Mouse (Mus musculus) limb, embryonic 15.5 days (tissue): ENCODE data around the gene Arhgap19. TPM values are rescaled to one million over a fixed set of nuclear protein-coding genes. Genes with fewer than 3 reads are reported as not detected.
A peak's percentile ranks its signal among the peaks of the same experiment; 100 is the strongest.
"Not testable (repeated sequence)": the region's sequence is repeated elsewhere in the genome, so short reads cannot be mapped to it uniquely, and the experiment has no call there.

ENCODE experiments used
- ATAC-seq: fragments of 200-750 bp; cut with Nextera tagmentation; 2 replicates; pipeline ENCODE4 v1.8.0; 2017; ENCODE audit warnings: low read depth, moderate TSS enrichment; ENCODE audit not compliant: insufficient number of reproducible peaks, low FRiP score, low TSS enrichment
- H3K27ac ChIP-seq: fragments of 300-500 bp; sonication (generic); 2 replicates; pipeline ENCODE4 v1.5.1; 2015; ENCODE audit warnings: moderate library complexity, mild to moderate bottlenecking, inconsistent platforms
- H3K27me3 ChIP-seq: fragments of 300-500 bp; sonication (generic); 2 replicates; pipeline ENCODE4 v1.6.1; 2015; ENCODE audit warnings: inconsistent platforms
- H3K36me3 ChIP-seq: fragments of 300-500 bp; sonication (generic); 2 replicates; pipeline ENCODE4 v1.6.1; 2015; ENCODE audit warnings: inconsistent platforms
- H3K4me1 ChIP-seq: fragments of 300-500 bp; sonication (generic); 2 replicates; pipeline ENCODE4 v1.6.1; 2015; ENCODE audit warnings: inconsistent platforms
- H3K4me2 ChIP-seq: fragments of 300-500 bp; sonication (generic); 2 replicates; pipeline ENCODE4 v1.6.1; 2015; ENCODE audit warnings: mild to moderate bottlenecking, inconsistent platforms
- H3K4me3 ChIP-seq: fragments of 300-500 bp; sonication (generic); 2 replicates; pipeline ENCODE4 v1.5.1; 2015; ENCODE audit warnings: mild to moderate bottlenecking, inconsistent platforms
- H3K9ac ChIP-seq: fragments of 300-500 bp; sonication (generic); 2 replicates; pipeline ENCODE4 v1.6.1; 2015; ENCODE audit warnings: inconsistent platforms
- H3K9me3 ChIP-seq: fragments of 300-500 bp; sonication (generic); 2 replicates; pipeline ENCODE4 v1.6.1; 2016; ENCODE audit warnings: inconsistent platforms
- WGBS: fragments of 180-500 bp; shearing (Covaris S2); methylation state at CpG from one replicate; pipeline ENCODE4 v1.1.7; 2015; 5-methylcytosine and 5-hydroxymethylcytosine counted together
- polyA plus RNA-seq: library from polyadenylated mRNA; unstranded; fragments of >200 nt; fragmentation: Nextera tagmentation; extraction: Ambion mirVana; gene quantifications from 2 replicates; pipeline ENCODE4 v1.2.1, GENCODE M21; 2015

Arhgap19 gene
- 16.2 and 17.2 TPM in 2 replicates for polyA plus RNA-seq

DNA sequence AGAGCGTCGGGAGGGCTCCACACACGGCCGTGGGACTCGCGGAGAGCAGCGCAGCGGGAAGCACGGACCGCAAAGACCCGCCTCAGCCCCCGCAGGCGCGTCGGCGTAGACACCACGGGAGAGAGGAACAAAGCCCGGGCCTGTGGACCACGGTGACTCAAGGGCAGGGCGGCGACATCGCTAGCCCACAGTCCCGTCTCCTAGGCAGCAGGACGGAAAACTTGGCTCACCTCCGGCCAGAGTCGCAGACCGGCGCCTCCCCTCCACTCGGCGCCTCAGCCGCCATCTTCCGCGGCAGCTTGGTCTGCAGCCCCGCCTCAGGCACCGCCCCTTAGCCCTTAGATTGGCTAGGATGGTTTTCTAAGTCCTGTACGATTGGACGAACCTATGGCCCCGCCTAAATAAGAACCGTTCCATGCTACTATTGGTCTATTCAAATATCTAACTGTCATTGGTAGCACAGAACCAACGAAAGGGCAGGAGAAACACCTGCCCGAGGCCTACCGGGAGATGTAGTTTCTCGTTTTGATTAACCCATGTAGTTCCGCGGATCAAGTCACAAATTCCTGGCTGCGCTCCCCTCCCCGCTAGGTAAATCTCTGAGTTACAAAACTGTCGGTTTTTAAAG, at the start of gene Arhgap19:
Gene Arhgap19 (minus strand): TSS at position 306 of the 628 bp plus-strand sequence.
- Histone ChIP-seq H3K4me3 (peak within 1 kb of the TSS; percentile 69), H3K9me3 (no peaks in the 10 kb centered on the region), H3K36me3 (no peaks in the 10 kb centered on the region), H3K27ac (peak within 1 kb of the TSS; percentile 74), H3K9ac (peak within 1 kb of the TSS; percentile 60), H3K4me2 (peak within 1 kb of the TSS; percentile 75), H3K27me3 (no peaks in the 10 kb centered on the region), H3K4me1 (peaks cover 24% of the 10 kb centered on the region)
- ATAC-seq: peak; percentile 99
- under 1% methylated on average over 46 of the region's 48 CpGs for WGBS

DNA sequence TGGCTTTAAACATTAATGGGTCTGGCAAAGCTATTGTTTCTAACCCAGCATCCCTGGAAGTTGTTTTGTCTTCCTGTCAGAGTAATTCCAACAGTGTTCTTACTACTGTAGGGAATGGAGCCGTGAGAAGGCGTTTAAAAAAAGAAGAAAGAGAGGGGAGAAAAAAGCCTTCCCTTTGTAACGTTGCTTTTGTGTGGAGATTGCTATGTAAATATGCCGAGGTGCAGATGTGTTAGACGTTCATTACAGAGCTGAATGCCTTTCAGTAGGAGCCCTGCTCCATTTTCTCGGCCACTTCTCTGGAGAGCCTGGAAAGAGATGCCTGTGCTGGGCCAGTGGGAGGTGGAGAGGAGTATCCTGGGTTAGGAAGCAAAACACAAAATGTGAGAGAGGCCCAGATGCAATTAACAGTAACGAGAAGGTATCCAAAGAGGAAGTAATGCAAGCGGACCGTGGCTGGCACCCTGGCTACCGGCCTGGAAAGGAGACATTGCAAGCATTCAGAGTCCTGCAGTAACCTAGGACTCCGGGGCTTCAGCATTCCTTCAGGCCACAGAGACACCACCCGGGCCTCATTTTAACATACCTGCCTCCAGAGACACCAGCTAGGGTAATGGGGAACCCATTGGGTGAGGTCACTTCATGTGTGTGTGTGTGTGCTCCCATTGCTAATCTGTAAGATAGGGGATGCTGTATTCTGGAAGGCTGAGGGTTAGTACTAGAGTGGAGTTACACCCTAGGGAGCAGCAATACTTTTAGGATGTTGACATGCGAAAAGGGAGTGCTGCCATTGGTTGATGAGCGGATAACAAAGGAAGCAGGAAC, 49.1 kb upstream of the Arhgap19 start:
- Histone ChIP-seq H3K9ac (no peak overlapping the region), H3K4me1 (peaks cover 30% of the 10 kb centered on the region), H3K36me3 (no peaks in the 10 kb centered on the region), H3K27me3 (peaks cover 5% of the 10 kb centered on the region; the same call in 1 of the 2 replicates), H3K27ac (peak overlapping the region; percentile 54), H3K4me3 (no peak overlapping the region), H3K9me3 (no peaks in the 10 kb centered on the region), H3K4me2 (peak overlapping the region; percentile 7; the same call in 1 of the 2 replicates)
- no peak for ATAC-seq
- 28% methylated on average over 14 of the region's 14 CpGs for WGBS

DNA sequence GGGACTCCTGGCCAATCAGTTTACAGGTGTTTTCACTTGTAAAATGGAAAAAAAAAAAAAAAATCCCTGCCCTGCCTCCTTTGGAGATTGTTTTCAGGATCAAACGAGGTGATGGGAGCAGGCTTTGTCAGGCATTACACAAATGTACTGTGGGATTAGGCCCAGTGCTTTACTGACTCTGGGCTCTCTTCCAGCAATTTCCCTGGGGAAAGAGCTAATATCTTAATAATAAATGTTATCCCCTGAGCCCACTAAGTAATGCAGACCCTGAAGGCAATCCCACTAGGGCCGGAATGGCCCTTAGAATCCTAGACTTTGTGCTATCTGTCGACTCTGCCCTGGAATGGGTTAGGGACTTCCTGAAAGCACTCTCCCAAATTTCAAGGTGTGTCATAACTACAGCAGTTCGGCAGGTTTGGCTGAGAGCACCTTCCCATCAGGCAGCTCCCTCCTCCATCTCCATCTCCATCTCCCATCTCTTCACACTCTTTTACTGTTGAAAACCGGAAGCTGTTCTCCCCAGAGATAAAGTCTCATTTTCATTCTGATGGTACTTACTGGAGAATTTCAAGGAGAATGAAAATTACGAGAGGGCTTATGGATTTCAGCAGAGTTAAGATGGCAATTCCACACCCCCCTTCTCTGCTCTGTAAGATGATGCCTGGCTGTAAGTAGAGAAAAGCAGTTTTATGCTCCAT, 48.3 kb upstream of the Arhgap19 start:
- 17% methylated on average over 6 of the region's 6 CpGs for WGBS

DNA sequence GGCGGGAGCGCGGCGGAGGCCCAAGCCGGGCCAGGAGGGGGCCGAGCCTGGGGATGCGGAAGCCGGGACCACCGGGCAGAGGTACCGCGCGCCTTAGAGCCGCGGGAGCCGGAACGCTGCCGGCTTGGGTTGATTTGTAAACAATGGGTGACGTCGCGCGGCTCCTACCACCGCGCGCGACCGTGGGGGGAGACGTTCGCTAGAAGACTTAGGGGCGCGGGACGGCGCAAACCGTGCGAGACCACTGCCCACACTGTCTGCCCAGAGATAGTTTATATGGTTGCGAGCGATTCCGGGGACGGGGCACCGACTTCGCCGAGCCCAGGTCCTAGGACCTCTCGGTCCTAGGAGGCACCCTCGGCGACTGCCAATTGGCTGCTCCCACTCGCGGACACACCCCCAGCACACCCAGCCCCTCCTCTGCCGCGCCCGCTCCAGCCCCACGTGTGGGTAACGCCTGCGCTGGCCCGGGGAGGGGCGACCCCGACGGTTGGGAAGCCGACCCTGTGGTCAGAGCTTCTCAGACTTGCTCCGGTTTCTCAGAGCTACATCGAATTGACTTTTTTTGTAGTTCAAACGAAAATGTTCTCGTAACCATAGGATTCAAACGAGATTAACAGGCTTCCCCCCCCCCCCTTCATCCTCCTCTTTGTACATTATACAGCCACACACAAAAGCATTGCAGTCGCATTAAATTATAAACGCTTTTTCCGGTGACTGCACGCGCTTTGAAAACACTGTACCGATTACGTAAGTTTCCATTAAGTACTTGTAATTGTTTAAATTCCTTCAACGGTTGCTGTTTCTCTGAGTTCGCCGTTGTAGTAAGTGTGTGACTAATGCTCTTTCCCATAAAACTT, 46.4 kb upstream of the Arhgap19 start, which contains the start of gene Frat2:
Gene Frat2 (minus strand): TSS at position 141 of the 860 bp plus-strand sequence.
- no peaks in the 10 kb centered on the region for H3K9me3 ChIP-seq
- H3K27me3 ChIP-seq: peaks cover 9% of the 10 kb centered on the region; the same call in 1 of the 2 replicates
- under 1% methylated on average over 72 of the region's 72 CpGs for WGBS
- H3K4me3 ChIP-seq: peak within 1 kb of the TSS; percentile 70
- H3K36me3 ChIP-seq: no peaks in the 10 kb centered on the region
- peak within 1 kb of the TSS; percentile 97 for H3K4me2 ChIP-seq
- H3K4me1 ChIP-seq: peaks cover 30% of the 10 kb centered on the region
- ATAC-seq: peak; percentile 94
- peak within 1 kb of the TSS; percentile 61 for H3K9ac ChIP-seq
- peak within 1 kb of the TSS; percentile 91 for H3K27ac ChIP-seq

More for the DNA sequence above, 48.3 kb upstream of the Arhgap19 start:
- peaks cover 30% of the 10 kb centered on the region for H3K4me1 ChIP-seq
- H3K9me3 ChIP-seq: no peaks in the 10 kb centered on the region
- no peaks in the 10 kb centered on the region for H3K36me3 ChIP-seq
- H3K27me3 ChIP-seq: peaks cover 6% of the 10 kb centered on the region; the same call in 1 of the 2 replicates
- H3K4me2 ChIP-seq: no peak overlapping the region
- no peak for ATAC-seq
- H3K27ac ChIP-seq: peak overlapping the region; percentile 54; the same call in 1 of the 2 replicates
- H3K9ac ChIP-seq: no peak overlapping the region
- H3K4me3 ChIP-seq: no peak overlapping the region

DNA sequence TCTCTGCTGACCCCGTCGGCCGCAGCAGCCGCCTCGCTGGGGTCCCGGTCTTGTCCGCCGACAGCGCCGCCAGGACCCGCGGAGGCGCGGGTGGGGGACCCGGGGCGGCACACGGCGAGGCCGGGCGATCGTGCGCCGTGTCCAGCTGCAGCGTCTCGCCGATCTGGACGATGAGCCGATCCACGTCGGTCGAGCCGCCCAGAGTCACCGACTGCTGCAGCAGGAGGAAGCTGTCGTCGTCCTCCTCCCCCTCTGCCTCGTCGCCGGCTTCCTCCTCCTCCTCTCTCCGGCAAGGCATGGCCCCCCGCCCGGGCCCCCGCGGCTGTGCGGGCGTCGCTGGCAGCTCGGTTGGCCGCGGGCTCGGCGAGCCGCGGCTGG, 45.8 kb upstream of the Arhgap19 start:
- not testable (repeated sequence) for H3K36me3 ChIP-seq, H3K27me3 ChIP-seq, H3K9me3 ChIP-seq
- WGBS: 0% methylated on average over 43 of the region's 53 CpGs
- Histone ChIP-seq H3K4me3 (peak overlapping the region; percentile 70), H3K27ac (peak overlapping the region; percentile 91), H3K4me2 (peak overlapping the region; percentile 97), H3K4me1 (peaks cover 30% of the 10 kb centered on the region), H3K9ac (peak overlapping the region; percentile 61)
- ATAC-seq: peak; percentile 33; the same call in 1 of the 2 replicates

DNA sequence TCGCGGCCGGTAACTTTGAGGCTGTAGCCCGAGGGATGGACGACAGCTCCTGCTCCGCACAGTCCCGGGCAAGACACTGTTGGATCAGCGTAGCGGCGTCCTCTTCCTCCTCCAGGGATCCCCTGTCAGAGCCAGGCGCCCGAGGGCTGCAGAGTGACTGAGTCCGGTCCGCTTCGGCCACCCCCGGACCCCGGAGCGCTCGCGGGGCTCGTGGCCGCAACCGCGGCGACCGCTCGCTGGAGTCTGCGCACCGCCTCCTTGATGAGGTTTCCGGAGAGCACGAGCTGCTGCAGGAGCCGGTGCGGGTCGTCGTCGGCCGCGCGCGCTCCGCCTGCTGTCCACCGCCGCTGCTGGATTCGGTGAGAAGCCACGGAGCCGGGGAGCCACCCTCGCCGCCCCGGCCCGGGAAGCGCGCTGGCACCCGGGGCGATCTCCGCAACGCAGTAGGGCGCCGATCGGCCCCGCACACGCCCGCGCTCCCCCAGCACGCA, 45.3 kb upstream of the Arhgap19 start:
- Histone ChIP-seq H3K4me3 (peak overlapping the region; percentile 70), H3K4me2 (peak overlapping the region; percentile 97), H3K27ac (peak overlapping the region; percentile 91), H3K9ac (peak overlapping the region; percentile 61), H3K9me3 (no peaks in the 10 kb centered on the region), H3K27me3 (peaks cover 9% of the 10 kb centered on the region; the same call in 1 of the 2 replicates), H3K36me3 (no peaks in the 10 kb centered on the region), H3K4me1 (peaks cover 30% of the 10 kb centered on the region)
- WGBS: under 1% methylated on average over 44 of the region's 64 CpGs
- ATAC-seq: no peak

DNA sequence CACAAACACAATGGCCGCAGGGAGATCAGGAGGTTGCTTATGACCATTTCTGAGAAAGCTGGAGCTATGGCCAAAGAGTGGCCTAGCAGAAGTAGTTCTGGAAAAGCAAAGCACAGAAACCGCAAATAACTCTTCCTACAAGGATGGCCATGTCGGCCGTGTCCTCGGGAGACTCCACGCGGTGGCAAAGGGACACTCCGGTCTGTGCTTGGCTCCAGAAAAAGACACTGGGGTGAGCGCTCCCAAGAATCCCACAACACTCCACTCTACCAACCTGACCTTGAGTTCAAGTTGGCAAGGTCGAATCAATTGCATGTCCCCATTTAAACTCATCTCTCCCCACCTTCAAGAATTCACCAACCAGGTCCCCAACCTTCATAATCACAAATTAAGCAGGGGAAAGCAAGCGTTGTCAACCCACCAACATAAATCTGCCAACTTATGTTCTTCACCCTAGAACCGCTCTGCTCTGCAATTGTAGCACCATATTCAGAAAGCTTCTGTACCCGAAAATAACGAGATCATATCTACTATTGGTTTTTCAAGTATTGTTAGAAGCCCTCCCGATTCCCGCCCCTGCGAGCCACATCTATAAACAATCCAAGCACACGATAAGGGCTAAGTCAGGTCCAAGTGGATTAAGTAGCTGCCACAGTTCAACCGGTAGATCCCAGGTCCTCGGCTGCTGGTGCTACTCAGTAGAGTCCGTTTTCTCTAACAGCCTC, 44.7 kb upstream of the Arhgap19 start:
- no peak for ATAC-seq
- no peak overlapping the region for H3K27ac ChIP-seq
- peaks cover 9% of the 10 kb centered on the region; the same call in 1 of the 2 replicates for H3K27me3 ChIP-seq
- peak overlapping the region; percentile 70 for H3K4me3 ChIP-seq
- 20% methylated on average over 21 of the region's 21 CpGs for WGBS
- peak overlapping the region; percentile 97 for H3K4me2 ChIP-seq
- peak overlapping the region; percentile 61 for H3K9ac ChIP-seq
- no peaks in the 10 kb centered on the region for H3K9me3 ChIP-seq
- peaks cover 30% of the 10 kb centered on the region for H3K4me1 ChIP-seq
- no peaks in the 10 kb centered on the region for H3K36me3 ChIP-seq

DNA sequence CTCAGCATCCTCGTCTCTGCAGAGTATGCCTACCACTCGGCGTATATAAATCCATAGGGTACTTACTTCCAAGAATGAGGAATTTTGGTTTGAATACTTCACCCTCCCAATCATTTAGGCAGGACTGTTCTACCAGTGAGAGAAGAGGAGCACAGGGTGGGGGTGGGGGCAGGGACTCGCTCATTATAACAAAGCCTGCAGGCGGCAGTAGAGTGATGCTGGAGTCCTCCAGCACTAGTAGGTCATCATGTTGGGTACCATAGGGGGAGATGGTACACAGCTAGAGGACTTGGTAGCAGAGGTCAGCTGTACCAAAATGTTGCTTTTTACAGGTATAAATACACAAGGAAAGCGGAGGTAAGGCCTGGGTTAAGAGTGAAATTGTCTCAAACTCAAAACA, 42.5 kb upstream of the Arhgap19 start:
- 83% methylated on average over 6 of the region's 6 CpGs for WGBS
- Histone ChIP-seq H3K9ac (no peak overlapping the region), H3K27ac (no peak overlapping the region), H3K4me3 (no peak overlapping the region), H3K4me1 (peaks cover 14% of the 10 kb centered on the region; the same call in 1 of the 2 replicates), H3K36me3 (no peaks in the 10 kb centered on the region), H3K9me3 (no peaks in the 10 kb centered on the region), H3K4me2 (no peak overlapping the region), H3K27me3 (peaks cover 9% of the 10 kb centered on the region; the same call in 1 of the 2 replicates)
- ATAC-seq: no peak

DNA sequence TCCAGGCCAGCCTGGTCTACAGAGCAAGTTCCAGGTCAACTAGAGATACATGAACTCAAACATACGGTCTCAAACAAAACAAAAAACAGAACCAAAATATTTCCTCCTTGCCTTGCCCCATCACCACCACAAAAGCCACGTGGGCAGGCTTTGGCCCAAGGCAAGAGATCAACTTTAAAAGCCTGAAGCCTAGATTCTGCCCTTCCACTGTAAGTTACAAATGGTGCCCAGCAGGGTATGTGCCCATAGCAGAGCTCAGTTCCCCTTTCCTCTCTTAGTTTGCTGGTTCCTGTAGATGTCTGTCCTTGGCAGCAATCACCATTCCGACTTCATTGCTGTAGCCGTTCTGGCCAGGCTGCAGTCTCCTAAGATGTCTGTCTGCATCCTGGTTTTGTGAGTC, 40.9 kb upstream of the Arhgap19 start:
- H3K27ac ChIP-seq: no peak overlapping the region
- no peak for ATAC-seq
- H3K4me3 ChIP-seq: no peak overlapping the region
- peaks cover 9% of the 10 kb centered on the region; the same call in 1 of the 2 replicates for H3K27me3 ChIP-seq
- WGBS: 78% methylated on average over 4 of the region's 4 CpGs
- no peak overlapping the region for H3K9ac ChIP-seq
- no peaks in the 10 kb centered on the region for H3K36me3 ChIP-seq
- no peak overlapping the region for H3K4me2 ChIP-seq
- H3K9me3 ChIP-seq: no peaks in the 10 kb centered on the region
- H3K4me1 ChIP-seq: peaks cover 14% of the 10 kb centered on the region; the same call in 1 of the 2 replicates

DNA sequence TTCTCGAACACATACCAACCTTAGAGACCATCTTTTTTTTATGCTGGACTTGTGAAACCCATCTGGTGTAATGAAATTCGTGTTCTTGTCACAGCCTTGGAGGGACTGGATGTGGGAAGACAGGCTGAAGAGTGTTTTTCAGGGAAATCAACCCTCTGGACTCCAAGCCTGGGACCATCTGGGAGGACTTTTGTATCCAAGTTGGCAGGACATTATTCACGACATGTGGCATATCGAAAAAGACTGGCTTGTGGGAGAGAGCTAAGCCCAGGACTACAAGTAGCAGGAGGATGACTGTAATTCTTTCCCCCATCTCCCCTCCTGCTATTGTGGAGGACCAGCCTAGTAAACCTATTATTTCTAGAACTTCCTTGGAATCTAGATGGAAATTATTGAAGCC, 40.3 kb upstream of the Arhgap19 start:
- no peak overlapping the region for H3K4me2 ChIP-seq
- no peaks in the 10 kb centered on the region for H3K36me3 ChIP-seq
- H3K4me1 ChIP-seq: peaks cover 12% of the 10 kb centered on the region; the same call in 1 of the 2 replicates
- H3K9ac ChIP-seq: no peak overlapping the region
- peaks cover 9% of the 10 kb centered on the region; the same call in 1 of the 2 replicates for H3K27me3 ChIP-seq
- no peaks in the 10 kb centered on the region for H3K9me3 ChIP-seq
- WGBS: 76% methylated on average over 4 of the region's 4 CpGs
- ATAC-seq: no peak
- H3K4me3 ChIP-seq: no peak overlapping the region
- H3K27ac ChIP-seq: no peak overlapping the region
